Mouse (Mus musculus) spleen, postnatal 36 days (tissue): ENCODE data around the gene Tom1l2.

Experiments used
- DNase-seq, 2 experiments: peaks; one replicate each; pipeline ENCODE4 v3.0.0; 2022; ENCODE audit warnings: low spot score in 2 of 2, mixed read lengths in 1 of 2

Tom1l2 gene

GRCm38 (mm10) chr11:60206207-60206606 is 146.5 kb downstream of the Tom1l2 start:
- no peak for DNase-seq

DNA sequence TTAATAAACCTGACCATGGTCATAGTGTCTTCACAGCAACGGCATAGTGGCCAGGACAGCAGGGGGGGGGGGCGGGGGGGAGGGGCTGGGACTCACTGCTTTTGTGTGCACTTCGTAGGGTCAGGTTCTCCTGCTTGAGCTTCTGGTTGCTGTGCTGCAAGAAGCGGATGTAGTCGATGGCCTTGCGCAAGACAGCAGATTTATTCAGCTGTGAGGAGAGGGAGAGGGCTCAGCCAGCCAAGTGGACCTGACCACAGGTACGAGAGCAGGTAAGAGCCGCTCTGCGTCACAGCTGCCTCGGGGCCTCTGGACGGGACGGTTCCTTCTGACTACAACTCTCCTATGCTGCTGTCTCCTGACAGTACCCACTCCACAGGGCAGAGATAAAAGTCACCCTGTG is 147.7 kb downstream of the Tom1l2 start:
- no peak for DNase-seq

DNA sequence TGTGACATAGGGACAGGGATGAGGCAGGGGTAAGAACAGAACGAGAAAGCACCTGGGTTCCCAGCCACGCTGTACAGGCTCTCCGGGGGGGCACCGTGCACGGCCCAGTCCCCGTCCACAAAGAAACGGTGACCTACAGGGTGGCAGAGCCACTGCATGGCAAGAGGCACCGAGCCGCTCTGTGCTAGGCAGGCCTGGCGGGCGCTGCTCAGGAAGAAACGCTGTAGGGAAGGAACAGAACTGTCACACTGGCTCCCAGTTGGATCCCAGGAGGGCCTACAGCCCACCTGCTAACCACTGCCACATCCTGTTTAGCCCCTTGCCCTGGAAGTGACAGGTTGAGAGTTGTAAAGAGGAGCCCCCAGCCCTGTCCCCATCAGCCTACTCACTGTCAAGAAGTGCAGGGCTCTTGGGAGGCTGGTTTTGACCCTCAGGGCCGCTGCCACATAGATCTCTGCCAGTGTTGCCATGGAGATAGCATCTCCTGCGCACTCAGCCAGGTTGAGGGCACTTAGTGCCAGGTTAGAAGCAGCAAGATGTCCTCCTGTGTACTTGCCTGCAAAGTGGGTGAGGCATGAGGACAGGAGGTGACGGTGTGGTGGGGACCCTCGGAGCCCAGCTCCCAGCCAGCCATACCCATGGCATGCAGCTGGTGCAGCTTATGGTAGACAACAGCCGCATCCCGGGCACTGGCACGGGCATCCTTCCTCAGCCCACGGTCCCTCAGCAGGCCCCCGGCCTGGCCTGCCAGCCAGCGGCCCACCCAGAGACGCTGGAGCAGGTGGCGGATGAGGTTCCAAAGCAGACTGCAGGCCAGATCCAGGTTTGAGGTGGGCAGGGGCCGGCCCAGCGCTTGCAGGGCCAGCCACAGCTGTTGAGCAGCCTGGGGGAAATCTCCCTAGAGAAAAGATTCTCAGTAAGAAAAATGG is 149.7 kb downstream of the Tom1l2 start:
- DNase-seq, result no peak

DNA sequence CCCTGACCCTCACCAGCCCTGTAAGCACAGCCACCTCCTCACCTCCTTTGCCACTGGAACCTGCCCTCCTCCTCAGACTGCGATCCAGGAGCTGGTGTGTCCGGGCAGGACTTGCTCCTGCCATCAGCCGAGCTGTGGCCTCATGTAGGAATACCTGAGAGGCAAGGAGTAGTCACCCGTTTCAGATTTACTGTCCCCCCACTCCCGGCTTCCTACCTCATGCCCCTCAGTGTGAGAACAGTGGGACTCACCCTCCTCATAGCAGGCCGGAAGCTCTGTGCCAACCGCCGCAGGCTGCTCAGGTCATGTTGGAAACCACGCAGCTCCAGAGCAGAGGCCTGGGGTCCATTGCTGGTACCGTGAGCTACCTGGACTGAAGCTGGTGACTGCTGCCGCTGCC is 152.3 kb downstream of the Tom1l2 start:
- no peak for DNase-seq

DNA sequence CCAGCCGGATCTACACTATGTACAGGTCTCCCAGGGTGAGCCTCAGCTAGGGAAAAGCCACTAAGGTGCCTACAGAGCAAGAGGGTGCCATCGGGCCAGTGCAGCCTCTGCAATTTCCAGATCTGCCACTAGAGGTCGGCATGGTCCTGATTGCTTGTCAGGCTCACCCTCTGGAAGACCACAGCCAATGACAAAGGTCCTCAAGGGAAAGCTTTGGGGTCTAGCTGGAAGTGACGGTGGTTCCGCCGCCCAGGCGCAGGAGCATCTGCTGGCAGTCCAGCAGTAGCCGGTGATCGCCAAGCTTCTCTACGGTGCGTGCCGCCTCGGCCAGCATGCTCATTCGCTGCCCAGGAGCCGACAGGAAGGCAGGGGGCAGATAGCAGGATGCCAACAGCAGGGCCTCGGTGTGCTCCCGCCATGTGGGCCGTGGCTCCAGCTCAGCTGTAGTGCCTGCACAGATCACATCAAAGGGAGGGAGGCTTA is 153.0 kb downstream of the Tom1l2 start:
- peak; percentile 78 to 80 for DNase-seq

DNA sequence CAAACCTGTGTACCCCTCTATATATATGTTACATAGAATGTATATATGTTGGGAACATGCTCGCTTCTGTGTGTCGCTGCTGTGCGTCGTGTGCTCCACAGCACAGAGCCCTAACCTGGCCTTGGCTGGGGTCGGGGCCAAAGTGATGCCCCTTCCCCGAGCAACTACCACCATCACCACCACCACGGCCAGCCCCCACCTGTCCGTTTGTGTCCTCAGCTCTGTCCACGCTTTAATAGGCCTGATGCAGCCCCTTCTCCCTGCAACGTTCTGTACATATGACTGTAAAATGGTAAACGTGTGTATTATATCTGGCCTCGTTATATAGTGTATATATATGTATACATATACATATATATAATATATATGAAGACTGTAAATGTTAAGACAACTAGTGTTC is 154.1 kb downstream of the Tom1l2 start:
- DNase-seq, result no peak

- DNase-seq, result no peak
Observed at GRCm38 (mm10) chr11:60197998-60198619, 154.6 kb downstream of the Tom1l2 start.

GRCm38 (mm10) chr11:60196344-60196743 is 156.4 kb downstream of the Tom1l2 start:
- DNase-seq, result no peak

GRCm38 (mm10) chr11:60195108-60195507 is 157.6 kb downstream of the Tom1l2 start:
- DNase-seq, result no peak

DNA sequence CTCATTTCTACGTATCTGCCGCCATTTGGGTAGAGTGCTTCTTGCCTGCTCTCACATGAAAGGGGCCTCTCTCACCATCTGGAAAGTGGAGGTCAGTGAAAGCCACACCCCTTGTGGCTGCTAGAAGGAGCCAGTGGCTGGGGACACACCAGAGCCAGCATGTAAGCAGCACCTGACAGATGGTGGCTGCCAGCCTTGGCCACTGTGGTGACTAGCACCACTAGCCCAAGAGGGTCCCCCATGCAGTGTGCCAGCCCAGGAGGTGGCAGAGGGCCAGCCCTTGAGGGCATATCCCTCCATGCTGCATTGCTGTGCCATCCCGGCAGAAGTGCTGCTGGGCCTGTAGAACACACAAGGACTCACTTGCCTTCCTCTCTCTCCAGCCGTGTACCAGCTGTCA is 159.1 kb downstream of the Tom1l2 start:
- DNase-seq, result no peak

DNA sequence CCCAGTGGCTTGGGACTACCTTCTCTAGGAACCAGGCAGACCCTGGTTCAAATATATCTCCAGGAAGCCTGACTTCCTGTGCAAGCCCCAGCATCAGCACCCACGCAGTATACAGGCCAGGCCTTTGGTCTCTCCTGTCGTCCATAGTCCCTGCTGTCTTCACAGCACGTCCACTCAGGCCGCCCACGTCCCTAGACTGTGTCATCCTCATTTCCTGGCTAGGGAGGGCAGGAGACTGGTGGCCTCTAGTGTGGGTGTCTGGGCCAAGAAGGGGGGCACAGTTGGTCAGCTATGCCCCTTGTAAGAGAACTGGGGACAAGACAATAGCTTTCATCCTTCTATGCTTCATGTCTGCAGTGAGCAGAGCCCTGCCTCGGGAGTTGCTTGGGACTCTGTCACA is 160.2 kb downstream of the Tom1l2 start:
- DNase-seq, result no peak

DNA sequence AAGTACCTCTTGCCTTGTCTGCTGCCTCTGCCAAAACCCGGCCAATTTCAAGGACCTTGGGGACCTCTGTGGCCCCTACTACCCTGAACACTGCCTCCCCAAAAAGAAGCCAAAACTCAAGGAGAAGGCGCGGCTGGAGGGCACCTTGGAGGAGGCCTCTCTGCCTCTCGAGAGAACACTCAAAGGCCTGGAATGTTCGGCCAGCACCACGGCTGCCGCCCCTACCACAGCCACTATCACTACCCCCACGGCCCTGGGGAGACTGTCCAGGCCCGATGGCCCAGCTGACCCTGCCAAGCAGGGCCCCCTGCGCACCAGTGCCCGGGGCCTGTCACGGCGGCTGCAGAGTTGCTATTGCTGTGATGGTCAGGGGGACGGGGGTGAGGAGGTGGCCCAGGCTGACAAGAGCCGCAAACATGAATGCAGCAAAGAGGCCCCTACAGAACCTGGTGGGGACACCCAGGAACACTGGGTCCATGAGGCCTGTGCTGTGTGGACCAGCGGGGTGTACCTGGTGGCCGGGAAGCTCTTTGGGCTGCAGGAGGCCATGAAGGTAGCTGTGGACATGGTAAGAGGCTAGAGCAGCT is 162.6 kb downstream of the Tom1l2 start:
- no peak for DNase-seq

GRCm38 (mm10) chr11:60189501-60190040 is 163.1 kb downstream of the Tom1l2 start:
- DNase-seq, result no peak

DNA sequence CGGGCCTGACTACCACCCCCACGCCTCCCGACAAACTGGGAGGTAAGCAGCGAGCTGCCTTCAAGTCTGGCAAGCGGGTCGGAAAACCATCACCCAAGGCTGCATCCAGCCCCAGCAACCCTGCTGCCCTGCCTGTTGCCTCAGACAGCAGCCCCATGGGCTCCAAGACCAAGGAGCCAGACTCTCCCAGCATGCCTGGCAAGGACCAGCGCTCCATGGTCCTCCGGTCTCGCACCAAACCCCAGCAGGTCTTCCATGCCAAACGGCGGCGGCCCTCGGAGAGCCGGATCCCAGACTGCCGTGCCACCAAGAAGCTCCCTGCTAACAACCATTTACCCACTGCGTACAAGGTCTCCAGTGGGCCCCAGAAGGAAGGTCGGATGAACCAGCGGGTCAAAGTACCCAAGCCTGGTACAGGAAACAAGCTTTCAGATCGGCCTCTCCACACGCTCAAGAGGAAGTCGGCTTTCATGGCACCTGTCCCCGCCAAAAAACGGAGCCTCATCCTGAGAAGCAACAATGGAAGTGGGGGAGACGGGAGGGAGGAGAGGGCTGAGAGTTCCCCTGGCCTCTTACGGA is 164.3 kb downstream of the Tom1l2 start:
- DNase-seq, result no peak

DNA sequence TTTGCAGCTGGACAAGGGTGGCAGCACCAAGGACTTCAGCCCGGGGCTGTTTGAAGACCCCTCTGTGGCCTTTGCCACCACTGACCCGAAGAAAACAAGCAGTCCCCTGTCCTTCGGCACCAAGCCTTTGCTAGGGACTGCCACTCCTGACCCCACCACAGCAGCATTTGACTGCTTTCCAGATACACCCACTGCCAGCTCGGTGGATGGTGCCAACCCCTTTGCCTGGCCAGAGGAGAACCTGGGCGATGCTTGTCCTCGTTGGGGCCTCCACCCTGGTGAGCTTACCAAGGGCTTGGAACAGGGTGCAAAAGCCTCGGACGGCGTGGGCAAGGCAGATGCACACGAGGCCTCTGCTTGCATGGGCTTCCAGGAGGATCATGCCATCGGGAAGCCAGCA is 165.6 kb downstream of the Tom1l2 start:
- DNase-seq, result no peak

DNA sequence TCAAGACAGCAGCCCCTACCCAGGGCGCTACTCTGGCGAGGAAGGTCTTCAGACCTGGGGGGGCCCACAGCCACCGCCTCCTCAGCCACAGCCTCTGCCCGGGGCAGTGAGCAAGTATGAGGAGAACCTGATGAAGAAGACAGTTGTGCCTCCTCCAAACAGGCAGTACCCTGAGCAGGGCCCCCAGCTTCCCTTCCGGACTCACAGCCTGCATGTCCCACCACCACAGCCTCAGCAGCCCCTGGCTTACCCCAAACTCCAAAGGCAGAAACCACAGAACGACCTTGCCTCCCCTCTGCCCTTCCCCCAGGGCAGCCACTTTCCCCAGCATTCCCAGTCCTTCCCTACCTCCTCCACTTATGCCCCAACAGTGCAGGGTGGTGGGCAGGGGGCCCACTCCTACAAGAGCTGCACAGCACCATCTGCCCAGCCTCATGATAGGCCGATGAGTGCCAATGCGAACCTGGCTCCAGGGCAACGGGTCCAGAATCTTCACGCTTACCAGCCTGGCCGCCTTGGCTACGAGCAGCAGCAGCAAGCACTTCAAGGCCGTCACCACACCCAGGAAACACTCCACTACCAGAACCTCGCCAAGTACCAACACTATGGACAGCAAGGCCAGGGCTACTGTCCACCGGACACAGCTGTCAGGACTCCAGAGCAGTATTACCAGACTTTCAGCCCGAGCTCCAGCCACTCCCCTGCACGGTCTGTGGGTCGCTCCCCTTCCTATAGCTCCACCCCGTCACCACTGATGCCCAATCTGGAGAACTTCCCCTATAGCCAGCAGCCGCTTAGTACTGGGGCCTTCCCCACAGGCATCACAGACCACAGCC is 167.1 kb downstream of the Tom1l2 start:
- peak; percentile 72 to 73 for DNase-seq

DNA sequence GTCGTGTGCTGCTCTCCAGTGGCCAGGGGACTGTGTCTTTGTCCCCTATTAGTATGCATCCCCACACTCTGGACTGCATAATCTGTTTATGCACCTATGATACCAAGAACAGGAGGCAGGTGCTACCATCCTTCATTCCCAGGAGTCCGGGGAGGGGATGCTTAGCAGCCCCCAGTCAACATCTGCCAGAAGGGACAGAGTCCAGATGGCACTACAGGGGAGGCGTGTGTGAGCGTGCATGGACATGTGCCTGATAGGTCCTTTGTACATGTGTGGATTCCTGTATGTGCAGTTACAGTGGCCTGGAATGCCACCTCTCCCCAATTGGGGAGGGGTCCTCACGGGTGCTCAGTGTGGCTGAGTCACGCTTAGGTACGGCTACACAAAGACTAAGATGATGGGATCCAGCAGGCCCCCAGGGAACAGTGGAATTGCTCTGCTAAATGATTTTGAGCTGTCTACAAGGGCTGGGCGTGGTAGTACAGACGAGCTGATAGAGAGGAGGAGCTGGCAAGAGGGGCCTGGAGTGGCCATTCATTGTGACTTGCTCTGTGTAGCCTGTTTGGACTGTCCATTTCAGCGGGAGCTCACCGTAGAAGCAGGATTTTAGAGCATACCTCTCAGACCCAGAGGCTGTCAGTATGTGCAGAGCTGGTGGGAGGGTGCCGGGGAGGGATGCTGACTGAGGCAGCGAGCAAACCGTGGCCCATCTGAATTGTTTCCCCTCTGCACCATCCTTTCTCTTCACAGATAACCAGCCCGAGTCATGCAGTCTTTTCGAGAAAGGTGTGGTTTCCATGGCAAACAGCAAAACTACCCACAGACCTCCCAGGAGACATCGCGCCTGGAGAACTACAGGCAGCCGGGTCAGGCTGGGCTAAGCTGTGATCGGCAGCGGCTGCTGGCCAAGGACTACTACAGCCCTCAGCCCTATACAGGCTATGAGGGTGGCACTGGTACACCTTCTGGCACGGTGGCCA is 168.1 kb downstream of the Tom1l2 start:
- peak; percentile 39 to 49 for DNase-seq

GRCm38 (mm10) chr11:60182741-60183140 is 170.0 kb downstream of the Tom1l2 start:
- DNase-seq, result no peak

- DNase-seq, result no peak
Observed at GRCm38 (mm10) chr11:60182116-60182670, 170.5 kb downstream of the Tom1l2 start.

DNA sequence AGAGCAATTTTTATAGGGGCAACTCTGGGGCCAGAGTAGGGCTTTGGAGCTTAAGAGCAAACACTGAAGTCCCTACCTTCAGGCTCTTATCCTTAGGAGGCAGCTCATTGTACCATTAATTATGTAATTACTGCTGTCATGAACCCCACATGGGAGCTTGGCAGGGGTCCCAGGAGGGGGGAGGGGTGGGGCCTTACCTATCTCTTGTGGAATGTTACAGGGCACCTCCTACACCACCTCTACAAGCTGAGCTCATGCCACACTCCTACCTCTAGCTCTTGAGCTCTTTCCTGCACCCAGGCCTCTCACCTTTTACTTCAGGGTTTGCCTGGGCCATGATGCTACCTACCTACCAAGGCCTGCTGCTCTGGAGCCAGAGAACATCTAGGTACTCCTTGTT is 174.2 kb downstream of the Tom1l2 start:
- DNase-seq, result no peak
